In genomic region chrX:73639255-73639675, GRCm38 (mm10) we compare ENCODE assay signal across 7 mouse cellular contexts. TPM values are rescaled to one million over a fixed set of nuclear protein-coding genes. Genes with fewer than 3 reads are reported as not detected.
A peak's percentile ranks its signal among the peaks of the same experiment; 100 is the strongest.
DNase-seq lines count a peak whose midpoint lies in the region; ATAC-seq and TF ChIP-seq lines count a peak whose summit lies in the region.

TSS of gene Dusp9 (plus strand) at chrX:73639419.

- H3K36me3 ChIP-seq in lung, postnatal 0 days (ENCODE audit: insufficient read depth, low read length), result no peaks in the 10 kb centered on the region
- no peaks in the 10 kb centered on the region for H3K36me3 ChIP-seq in stomach, embryonic 15.5 days

- no peaks in the 10 kb centered on the region for H3K4me1 ChIP-seq in bone marrow macrophage, adult 2 months (ENCODE audit: control insufficient read depth, insufficient read depth, low read length)
- H3K4me1 ChIP-seq in lung, postnatal 0 days (ENCODE audit: insufficient read depth, low read depth, low read length), result 0 out of 2 replicates have a peak, but pooled peaks cover 3% of the 10 kb centered on the region
- peaks cover 8% of the 10 kb centered on the region; the same call in 1 of the 2 replicates for H3K4me1 ChIP-seq in stomach, embryonic 15.5 days

- no peak for TF ChIP-seq EP300 in lung, postnatal 0 days (IDR thresholded peaks at IDR 0.05)

- 18% methylated on average over 26 of the region's 28 CpGs for WGBS in lung, postnatal 0 days
- WGBS in stomach, embryonic 15.5 days, result 24% methylated on average over 24 of the region's 28 CpGs

- TF ChIP-seq POLR2A in bone marrow macrophage, adult 2 months (IDR thresholded peaks at IDR 0.05; ENCODE audit: borderline replicate concordance, low read depth, low read length), result no peak

- peak within 1 kb of the TSS; percentile 49 for H3K4me2 ChIP-seq in lung, postnatal 0 days (replicated peaks; ENCODE audit: low read depth, low read length)
- H3K4me2 ChIP-seq in stomach, embryonic 15.5 days, result peak within 1 kb of the TSS; percentile 78

- TF ChIP-seq CTCF in bone marrow macrophage, adult 2 months (IDR thresholded peaks at IDR 0.05; ENCODE audit: low read depth, low read length), result no peak
- no peak for TF ChIP-seq CTCF in lung, postnatal 0 days (IDR thresholded peaks at IDR 0.05)

- peak within 1 kb of the TSS; percentile 68 for H3K4me3 ChIP-seq in bone marrow macrophage, adult 2 months (ENCODE audit: insufficient read depth, low read length)
- H3K4me3 ChIP-seq in lung, postnatal 0 days (ENCODE audit: low read depth, low read length), result peak within 1 kb of the TSS; percentile 12
- H3K4me3 ChIP-seq in stomach, embryonic 15.5 days (replicated peaks), result peak within 1 kb of the TSS; percentile 39

- H3K27ac ChIP-seq in bone marrow macrophage, adult 2 months (ENCODE audit: insufficient read depth, low read depth, low read length), result no peak within 1 kb of the TSS
- H3K27ac ChIP-seq in lung, postnatal 0 days (ENCODE audit: low read length), result no peak within 1 kb of the TSS
- H3K27ac ChIP-seq in stomach, embryonic 15.5 days, result no peak within 1 kb of the TSS

- H3K9me3 ChIP-seq in lung, postnatal 0 days (ENCODE audit: low read length), result no peaks in the 10 kb centered on the region
- H3K9me3 ChIP-seq in stomach, embryonic 15.5 days, result no peaks in the 10 kb centered on the region

- peak; percentile 76 for ATAC-seq in granulocyte monocyte progenitor cell, adult 5-6 weeks (replicated peaks; ENCODE audit: poor library complexity, severe bottlenecking)
- ATAC-seq in lung, postnatal 0 days, result peak; percentile 83
- ATAC-seq in stomach, embryonic 15.5 days (ENCODE audit: insufficient read depth, low FRiP score, low read depth), result peak; percentile 83

- DNase-seq in MEL-GATA-1-ER (ENCODE audit: extremely low read depth, low read depth), result peak; percentile 53
- DNase-seq in kidney, adult 8-10 months, result peak; percentile 42 to 44
- DNase-seq in lung, postnatal 0 days (ENCODE audit: low spot score), result peak; percentile 67
- DNase-seq in B cell, adult 2 months, result no peak

- H3K9ac ChIP-seq in lung, postnatal 0 days (replicated peaks; ENCODE audit: low read depth), result no peak within 1 kb of the TSS
- H3K9ac ChIP-seq in stomach, embryonic 15.5 days, result no peak within 1 kb of the TSS

- H3K27me3 ChIP-seq in lung, postnatal 0 days (replicated peaks; ENCODE audit: insufficient read depth, low read length), result peaks cover 4% of the 10 kb centered on the region; the same call in 1 of the 2 replicates
- peaks cover 26% of the 10 kb centered on the region for H3K27me3 ChIP-seq in stomach, embryonic 15.5 days (replicated peaks)

RNA-seq across cellular contexts. Expression of gene Dusp9, which starts in this region (rescaled TPM):
- polyA plus RNA-seq in bone marrow macrophage, adult 2 months (2012; ENCODE audit: insufficient read depth, insufficient read length, missing spikeins), result not detected in 2 replicates
- total RNA-seq in granulocyte monocyte progenitor cell, adult 5-6 weeks (2014; fragmentation: Nextera tagmentation), result 0.26 and 0.41 TPM in 2 replicates
- total RNA-seq in granulocyte monocyte progenitor cell, adult 5-6 weeks (2017), result 0.30 and 0.88 TPM in 2 replicates
- polyA plus RNA-seq in lung, postnatal 0 days (2015; fragmentation: Nextera tagmentation; extraction: Ambion mirVana), result 2.2 and 2.4 TPM in 2 replicates
- 15.0 and 16.9 TPM in 2 replicates for polyA plus RNA-seq in stomach, embryonic 15.5 days (2015; fragmentation: Nextera tagmentation; extraction: Ambion mirVana)

Comparison
In these comparisons a context has a peak if more than half of its experiments do, and no peak if none do; other contexts are left out.
1. Peak in ATAC-seq in granulocyte monocyte progenitor cell, adult 5-6 weeks; RNA of the gene not detected or under 1 TPM.
2. DNase-seq: peak in MEL-GATA-1-ER (single experiment), kidney, adult 8-10 months (2 of 2) and lung, postnatal 0 days (single experiment); none in B cell, adult 2 months (0 of 2).
3. H3K4me3 ChIP-seq: peak in every context shown above with its lines; median percentile 68 in bone marrow macrophage, adult 2 months; 39 in stomach, embryonic 15.5 days; 12 in lung, postnatal 0 days.
4. Peak in every context shown above with its lines, with median percentiles within 50 percentile points of each other: ATAC-seq.